Mouse (Mus musculus): ENCODE results near the gene Haao. TPM values are rescaled to one million over a fixed set of nuclear protein-coding genes. Genes with fewer than 3 reads are reported as not detected.

Haao gene
- total RNA-seq (2023): 31.7 and 35.6 TPM in 2 replicates

GRCm38 (mm10) chr17:83847815-83848214 is at the start of gene Haao:
Gene Haao, minus strand, starts transcription at chr17:83847963.

Other genes with a start within 250 kb of the Haao start
- not detected in 2 replicates for gene Kcng3, start 216.1 kb downstream of the Haao start, total RNA-seq (2023)
- 28.1 and 28.2 TPM in 2 replicates for gene Mta3, start 141.8 kb downstream of the Haao start, total RNA-seq (2023)

Data from neutrophil, adult 65 days (primary cell).